Mouse (Mus musculus) liver, embryonic 14.5 days (tissue): ENCODE measurements at regions not wholly inside any gene's neighbourhood (a gene's known extent, or its start where the extent isn't known, plus 50 kb on each side); places are given as distances from the start of the nearest gene placed in this dataset.
A peak's percentile ranks its signal among the peaks of the same experiment; 100 is the strongest.

Experiments
- CTCF ChIP-seq: IDR thresholded peaks from 2 replicates; pipeline ENCODE4 v1.5.1; 2016; ENCODE audit warnings: antibody characterized with exemption, low read depth, control low read depth
- EP300 ChIP-seq: IDR thresholded peaks from 2 replicates; pipeline ENCODE4 v1.6.1; 2016; ENCODE audit warnings: antibody characterized with exemption, low read depth

DNA sequence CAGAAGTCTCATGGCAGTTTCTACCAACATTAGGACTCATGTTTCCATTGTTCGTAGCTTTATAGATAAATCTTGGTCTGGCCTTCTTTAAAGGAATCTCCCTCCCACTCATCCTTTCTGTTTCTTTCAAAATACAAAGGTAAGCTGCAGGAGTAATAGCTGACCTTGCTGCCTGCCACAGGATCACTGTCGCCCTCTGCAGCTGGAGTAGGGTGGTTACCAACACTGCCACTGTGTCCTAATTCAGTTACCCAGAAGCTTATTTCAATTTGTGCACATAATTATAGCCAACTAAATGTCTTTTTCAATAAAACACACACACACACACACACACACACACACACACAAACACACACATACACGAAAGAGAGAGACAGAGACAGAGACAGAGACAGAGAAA lies 175.3 kb downstream of the Mylk4 start:
- TF ChIP-seq CTCF (peak; percentile 26; the same call in 1 of the 2 replicates), EP300 (no peak)
